Mouse (Mus musculus): ENCODE measurements at regions not wholly inside any gene's neighbourhood (a gene's known extent, or its start where the extent isn't known, plus 50 kb on each side); places are given as distances from the start of the nearest gene placed in this dataset.

- Histone ChIP-seq H3K27me3 (ENCODE audit: control insufficient read depth, insufficient read depth, low read length) (no peaks in the 10 kb centered on the region), H3K27ac (ENCODE audit: insufficient read depth, low read length) (no peak overlapping the region), H3K4me3 (replicated peaks; ENCODE audit: insufficient read depth, low read depth, low read length) (no peak overlapping the region), H3K4me1 (ENCODE audit: control insufficient read depth, insufficient read depth, low read length) (peaks cover 10% of the 10 kb centered on the region; the same call in 1 of the 2 replicates)
- 89% methylated on average over 3 of the region's 3 CpGs for WGBS
- no peak for DNase-seq
- TF ChIP-seq POLR2A (IDR thresholded peaks at IDR 0.05; ENCODE audit: borderline replicate concordance, insufficient read depth, low read length) (no peak), CTCF (IDR thresholded peaks at IDR 0.05; ENCODE audit: borderline replicate concordance, insufficient read depth, low read depth, low read length) (no peak)
Measured at GRCm38 (mm10) chr1:51670009-51670408, 191.8 kb upstream of the Nabp1 start.

GRCm38 (mm10) chr1:51668881-51669280 is 190.7 kb upstream of the Nabp1 start:
- Histone ChIP-seq H3K4me3 (replicated peaks; ENCODE audit: insufficient read depth, low read depth, low read length) (no peak overlapping the region), H3K4me1 (ENCODE audit: control insufficient read depth, insufficient read depth, low read length) (peaks cover 10% of the 10 kb centered on the region; the same call in 1 of the 2 replicates), H3K27ac (ENCODE audit: insufficient read depth, low read length) (no peak overlapping the region), H3K27me3 (ENCODE audit: control insufficient read depth, insufficient read depth, low read length) (no peaks in the 10 kb centered on the region)
- peak; percentile 22; the same call in 1 of the 2 replicates for TF ChIP-seq CTCF (IDR thresholded peaks at IDR 0.05; ENCODE audit: borderline replicate concordance, insufficient read depth, low read depth, low read length)
- no peak for TF ChIP-seq POLR2A (IDR thresholded peaks at IDR 0.05; ENCODE audit: borderline replicate concordance, insufficient read depth, low read length)
- no peak for DNase-seq

- TF ChIP-seq CTCF (IDR thresholded peaks at IDR 0.05; ENCODE audit: borderline replicate concordance, insufficient read depth, low read depth, low read length), result no peak
- no peak overlapping the region for H3K4me3 ChIP-seq (replicated peaks; ENCODE audit: insufficient read depth, low read depth, low read length)
- 98% methylated on average over 1 of the region's 1 CpGs for WGBS
- DNase-seq, result no peak
- H3K27ac ChIP-seq (ENCODE audit: insufficient read depth, low read length), result no peak overlapping the region
- no peaks in the 10 kb centered on the region for H3K27me3 ChIP-seq (ENCODE audit: control insufficient read depth, insufficient read depth, low read length)
- H3K4me1 ChIP-seq (ENCODE audit: control insufficient read depth, insufficient read depth, low read length), result no peaks in the 10 kb centered on the region
Measured at GRCm38 (mm10) chr1:51660531-51660930, 182.3 kb upstream of the Nabp1 start.

- no peak for DNase-seq
- TF ChIP-seq CTCF (IDR thresholded peaks at IDR 0.05; ENCODE audit: borderline replicate concordance, insufficient read depth, low read depth, low read length) (no peak), POLR2A (IDR thresholded peaks at IDR 0.05; ENCODE audit: borderline replicate concordance, insufficient read depth, low read length) (no peak)
- Histone ChIP-seq H3K4me1 (ENCODE audit: control insufficient read depth, insufficient read depth, low read length) (no peaks in the 10 kb centered on the region), H3K4me3 (replicated peaks; ENCODE audit: insufficient read depth, low read depth, low read length) (no peak overlapping the region), H3K27me3 (ENCODE audit: control insufficient read depth, insufficient read depth, low read length) (no peaks in the 10 kb centered on the region), H3K27ac (ENCODE audit: insufficient read depth, low read length) (no peak overlapping the region)
- WGBS, result 86% methylated on average over 4 of the region's 4 CpGs
Measured at GRCm38 (mm10) chr1:51657203-51657602, 179.0 kb upstream of the Nabp1 start.

- Histone ChIP-seq H3K4me1 (ENCODE audit: control insufficient read depth, insufficient read depth, low read length) (no peaks in the 10 kb centered on the region), H3K27ac (ENCODE audit: insufficient read depth, low read length) (no peak overlapping the region), H3K27me3 (ENCODE audit: control insufficient read depth, insufficient read depth, low read length) (no peaks in the 10 kb centered on the region), H3K4me3 (replicated peaks; ENCODE audit: insufficient read depth, low read depth, low read length) (no peak overlapping the region)
- no peak for TF ChIP-seq POLR2A (IDR thresholded peaks at IDR 0.05; ENCODE audit: borderline replicate concordance, insufficient read depth, low read length)
- TF ChIP-seq CTCF (IDR thresholded peaks at IDR 0.05; ENCODE audit: borderline replicate concordance, insufficient read depth, low read depth, low read length), result no peak
- WGBS, result 45% methylated on average over 3 of the region's 3 CpGs
- DNase-seq, result no peak
Measured at GRCm38 (mm10) chr1:51650653-51650995, 172.4 kb upstream of the Nabp1 start.

- Histone ChIP-seq H3K4me3 (replicated peaks; ENCODE audit: insufficient read depth, low read depth, low read length) (no peak overlapping the region), H3K27me3 (ENCODE audit: control insufficient read depth, insufficient read depth, low read length) (no peaks in the 10 kb centered on the region), H3K4me1 (ENCODE audit: control insufficient read depth, insufficient read depth, low read length) (no peaks in the 10 kb centered on the region), H3K27ac (ENCODE audit: insufficient read depth, low read length) (no peak overlapping the region)
- no peak for TF ChIP-seq CTCF (IDR thresholded peaks at IDR 0.05; ENCODE audit: borderline replicate concordance, insufficient read depth, low read depth, low read length)
- no peak for TF ChIP-seq POLR2A (IDR thresholded peaks at IDR 0.05; ENCODE audit: borderline replicate concordance, insufficient read depth, low read length)
- whole genome bisulfite sequencing, result 50% methylated on average over 4 of the region's 4 CpGs
- DNase-seq, result no peak
Measured at GRCm38 (mm10) chr1:51649963-51650652, 171.9 kb upstream of the Nabp1 start.

GRCm38 (mm10) chr1:51647955-51648354 is 169.7 kb upstream of the Nabp1 start:
- TF ChIP-seq CTCF (IDR thresholded peaks at IDR 0.05; ENCODE audit: borderline replicate concordance, insufficient read depth, low read depth, low read length), result no peak
- TF ChIP-seq POLR2A (IDR thresholded peaks at IDR 0.05; ENCODE audit: borderline replicate concordance, insufficient read depth, low read length), result no peak
- 88% methylated on average over 2 of the region's 2 CpGs for WGBS
- Histone ChIP-seq H3K27ac (ENCODE audit: insufficient read depth, low read length) (no peak overlapping the region), H3K4me3 (replicated peaks; ENCODE audit: insufficient read depth, low read depth, low read length) (no peak overlapping the region), H3K27me3 (ENCODE audit: control insufficient read depth, insufficient read depth, low read length) (no peaks in the 10 kb centered on the region), H3K4me1 (ENCODE audit: control insufficient read depth, insufficient read depth, low read length) (no peaks in the 10 kb centered on the region)
- no peak for DNase-seq

GRCm38 (mm10) chr1:51644399-51644798 is 166.2 kb upstream of the Nabp1 start:
- Histone ChIP-seq H3K4me1 (ENCODE audit: control insufficient read depth, insufficient read depth, low read length) (no peaks in the 10 kb centered on the region), H3K4me3 (replicated peaks; ENCODE audit: insufficient read depth, low read depth, low read length) (no peak overlapping the region), H3K27me3 (ENCODE audit: control insufficient read depth, insufficient read depth, low read length) (no peaks in the 10 kb centered on the region), H3K27ac (ENCODE audit: insufficient read depth, low read length) (no peak overlapping the region)
- no peak for TF ChIP-seq POLR2A (IDR thresholded peaks at IDR 0.05; ENCODE audit: borderline replicate concordance, insufficient read depth, low read length)
- peak; percentile 92 for TF ChIP-seq CTCF (IDR thresholded peaks at IDR 0.05; ENCODE audit: borderline replicate concordance, insufficient read depth, low read depth, low read length)
- DNase-seq, result peak; percentile 68 to 82
- WGBS, result 27% methylated on average over 2 of the region's 2 CpGs
